Mouse (Mus musculus): Measurements from ENCODE around the gene Ehd2.

The Ehd2 gene

DNA sequence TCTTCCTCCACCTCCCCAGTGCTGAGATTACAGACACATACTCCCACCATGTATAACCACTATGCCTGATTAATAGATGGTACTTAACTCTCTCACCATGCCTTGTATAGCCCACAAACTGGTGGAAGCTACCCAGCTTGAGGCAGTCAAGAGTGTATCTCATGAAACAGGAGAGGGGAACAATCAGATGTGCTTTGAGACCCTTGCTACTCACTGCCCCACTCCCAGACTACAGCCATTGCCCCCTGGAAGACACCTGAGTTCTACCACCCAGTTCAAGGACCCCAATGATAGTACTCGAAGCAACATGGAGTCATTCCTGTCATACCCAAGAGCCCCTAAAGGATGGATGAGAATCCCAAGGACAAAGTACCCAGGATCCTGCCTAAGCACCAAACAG, 60.8 kb downstream of the Ehd2 start:
- no peak for DNase-seq

DNA sequence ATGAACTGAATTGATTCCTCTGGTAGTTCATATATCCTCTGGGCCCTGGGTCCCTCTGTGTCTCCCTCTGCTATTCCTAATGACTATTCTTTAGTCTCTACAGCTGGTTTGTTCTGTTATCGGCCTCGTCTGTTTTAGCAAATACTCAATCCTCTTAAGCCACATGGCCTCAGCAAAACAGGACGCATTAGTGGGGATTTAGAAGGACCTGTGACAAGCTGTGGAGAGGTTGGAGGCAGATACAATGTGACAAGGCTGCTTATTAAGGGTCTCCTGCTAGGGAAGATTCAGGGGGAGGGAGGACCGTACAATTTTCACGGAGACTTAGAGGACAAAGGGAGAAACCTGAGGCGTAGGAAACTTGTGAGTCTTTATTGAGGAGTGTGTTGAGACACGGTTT, 61.5 kb downstream of the Ehd2 start:
- no peak for DNase-seq

GRCm38 (mm10) chr7:15901366-15902048, 65.9 kb downstream of the Ehd2 start:
- no peak for DNase-seq

All from kidney, postnatal 36 days (tissue).